Mouse (Mus musculus) adrenal gland, postnatal 36 days (tissue): ENCODE measurements around the gene 4930524J08Rik. TPM values are rescaled to one million over a fixed set of nuclear protein-coding genes. Genes with fewer than 3 reads are reported as not detected.

Experiments used
- DNase-seq, 2 experiments: peaks; one replicate each; pipeline ENCODE4 v3.0.0; 2021; ENCODE audit warnings: mixed read lengths in 1 of 2
- total RNA-seq, 2 experiments: library from RNA; stranded (reverse); gene quantifications; 2 replicates each; pipeline ENCODE4 v1.2.3; 2021

The 4930524J08Rik gene
- total RNA-seq, 2 experiments from 2014 or later, result 1.2 to 2.2 TPM

DNA sequence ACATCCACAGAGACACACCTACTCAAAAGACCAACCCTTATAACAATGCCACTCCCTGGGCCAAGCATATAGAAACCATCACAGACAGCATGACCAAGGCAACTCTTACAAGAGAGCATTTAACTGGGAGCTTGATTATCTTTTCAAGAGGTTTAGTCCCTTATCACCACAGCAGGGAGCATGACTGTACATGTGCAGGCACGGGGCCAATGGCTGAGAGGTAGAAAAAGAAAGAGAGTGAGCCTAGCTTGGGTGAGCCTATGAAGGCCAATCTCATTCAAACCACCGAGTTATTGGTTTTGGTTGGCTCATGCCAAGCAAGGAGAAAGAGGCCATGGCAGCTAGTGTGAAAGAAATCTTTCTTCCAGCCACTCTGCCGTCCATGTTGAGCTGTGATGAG lies 26.6 kb downstream of the 4930524J08Rik start:
- peak; percentile 24 to 37 for DNase-seq

DNA sequence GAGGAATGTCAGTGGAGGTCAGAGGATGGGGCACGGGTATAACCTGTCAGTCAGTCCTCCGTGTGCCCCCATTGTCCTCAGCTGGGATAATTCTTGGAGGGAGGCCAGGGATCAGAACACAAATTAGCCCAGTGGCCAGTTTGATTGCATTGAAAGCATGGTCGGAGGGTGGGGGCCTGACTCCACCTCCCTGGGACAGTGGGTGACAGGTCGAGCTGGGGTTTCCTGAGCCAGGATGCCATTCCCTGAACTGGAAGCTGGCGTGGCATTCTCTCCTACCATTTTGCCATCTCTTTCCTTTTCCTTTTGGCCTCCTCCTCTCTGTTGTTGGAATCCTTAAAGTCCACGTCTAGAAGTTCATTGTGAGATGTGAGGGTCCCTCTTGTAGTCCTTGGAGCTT lies 27.0 kb downstream of the 4930524J08Rik start:
- no peak for DNase-seq

DNA sequence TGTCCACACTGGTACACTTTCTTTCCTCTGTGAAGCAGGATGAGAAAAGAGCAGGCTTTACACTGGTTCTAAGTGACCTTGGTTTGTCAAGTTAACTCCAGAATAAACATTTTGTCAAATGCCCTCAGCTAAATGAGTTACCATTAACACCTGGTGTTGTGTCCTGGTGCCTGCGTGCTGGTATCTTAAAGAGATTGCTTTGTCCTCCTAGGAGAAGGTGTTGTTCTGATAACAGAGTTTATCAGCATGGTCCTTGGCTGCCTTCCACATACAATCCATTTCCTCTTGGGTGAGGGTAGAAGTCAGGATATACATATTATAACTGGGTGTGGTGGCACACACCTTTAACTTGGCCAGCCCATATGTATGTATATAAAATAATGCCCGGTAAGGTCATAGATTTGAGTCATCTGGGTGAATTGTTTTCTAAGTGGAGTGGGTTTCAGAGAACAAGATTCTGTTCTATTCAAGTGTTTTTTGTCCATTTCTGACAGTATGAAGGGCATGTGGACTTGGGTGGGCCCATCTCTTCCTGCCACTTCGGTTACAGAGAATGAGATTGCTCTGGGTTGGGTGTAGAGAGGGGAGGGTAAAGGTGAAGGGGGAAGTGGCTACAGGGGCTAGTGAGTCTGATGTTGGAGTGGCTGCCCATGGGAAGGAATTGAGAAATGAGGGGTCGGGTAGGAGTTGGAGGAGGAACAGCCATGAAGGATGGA lies 27.6 kb downstream of the 4930524J08Rik start:
- DNase-seq, result no peak

DNA sequence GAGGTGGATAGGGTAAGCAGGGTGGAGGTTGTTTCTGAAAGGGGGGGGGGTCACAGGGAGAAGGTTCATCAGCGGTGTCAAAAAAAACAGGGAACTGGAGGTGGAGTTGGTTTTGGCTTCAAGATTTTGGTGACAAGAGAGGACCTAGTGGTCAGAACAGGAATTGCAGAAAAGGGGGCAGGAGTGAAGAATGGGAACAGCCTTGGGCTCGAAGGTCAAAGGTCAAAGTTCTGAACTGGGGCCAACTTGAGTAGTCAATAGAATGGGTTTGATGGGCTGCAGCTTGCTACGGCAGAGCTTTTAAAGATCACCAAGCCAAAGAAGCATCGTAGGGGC lies 28.1 kb downstream of the 4930524J08Rik start:
- DNase-seq, result no peak

DNA sequence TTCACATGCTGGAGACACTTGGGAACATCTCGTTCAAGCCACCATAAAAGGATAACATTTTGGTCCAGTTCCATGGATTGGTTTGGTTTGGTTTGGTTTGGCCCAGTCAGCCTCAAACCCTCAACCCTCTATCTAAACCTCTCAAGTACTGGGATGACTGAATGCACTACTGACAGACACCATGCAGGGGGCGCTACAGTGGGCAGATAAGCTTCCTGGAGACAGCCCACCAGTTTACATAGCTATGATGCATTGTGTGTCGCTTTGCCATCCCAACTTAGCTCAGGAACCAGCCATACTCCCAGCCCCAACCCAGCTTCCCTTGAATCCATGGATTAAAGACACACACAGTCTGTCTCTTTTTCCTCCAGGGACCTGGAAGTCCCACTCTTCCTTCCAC lies 29.6 kb downstream of the 4930524J08Rik start:
- DNase-seq, result no peak

DNA sequence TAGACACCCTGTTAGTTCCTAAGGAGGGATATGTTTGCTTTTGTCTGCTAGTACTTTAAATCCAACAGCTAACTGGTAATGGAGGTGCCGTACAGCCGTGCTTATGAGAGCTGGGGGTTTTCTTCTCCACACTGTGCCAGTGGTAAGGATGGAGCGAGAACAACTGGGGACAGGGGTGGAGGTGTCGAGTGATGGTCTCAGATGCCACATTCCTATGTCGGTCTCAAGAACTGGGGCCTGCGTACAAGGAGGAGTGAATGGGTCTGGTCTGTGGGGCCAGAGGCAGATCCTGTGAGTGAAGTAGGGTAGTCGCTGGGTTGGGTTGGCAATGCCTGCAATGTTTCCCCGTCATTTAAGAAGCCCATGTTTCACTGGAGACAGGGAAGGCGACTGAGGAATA lies 33.7 kb downstream of the 4930524J08Rik start:
- DNase-seq, result no peak

DNA sequence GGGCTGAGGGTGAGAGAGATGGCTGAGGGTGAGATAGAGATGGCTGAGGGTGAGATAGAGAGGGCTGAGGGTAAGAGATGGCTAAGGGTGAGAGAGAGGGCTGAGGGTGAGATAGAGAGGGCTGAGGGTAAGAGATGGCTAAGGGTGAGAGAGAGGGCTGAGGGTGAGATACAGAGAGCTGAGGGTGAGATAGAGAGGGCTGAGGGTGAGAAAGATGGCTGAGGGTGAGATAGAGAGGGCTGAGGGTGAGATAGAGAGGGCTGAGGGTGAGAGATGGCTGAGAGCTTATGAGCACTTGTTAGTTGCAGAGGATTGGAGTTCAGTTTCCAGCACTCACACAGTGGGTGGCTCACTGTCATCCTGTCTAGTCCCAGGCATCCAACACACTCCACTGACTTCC lies 41.2 kb downstream of the 4930524J08Rik start:
- no peak for DNase-seq

DNA sequence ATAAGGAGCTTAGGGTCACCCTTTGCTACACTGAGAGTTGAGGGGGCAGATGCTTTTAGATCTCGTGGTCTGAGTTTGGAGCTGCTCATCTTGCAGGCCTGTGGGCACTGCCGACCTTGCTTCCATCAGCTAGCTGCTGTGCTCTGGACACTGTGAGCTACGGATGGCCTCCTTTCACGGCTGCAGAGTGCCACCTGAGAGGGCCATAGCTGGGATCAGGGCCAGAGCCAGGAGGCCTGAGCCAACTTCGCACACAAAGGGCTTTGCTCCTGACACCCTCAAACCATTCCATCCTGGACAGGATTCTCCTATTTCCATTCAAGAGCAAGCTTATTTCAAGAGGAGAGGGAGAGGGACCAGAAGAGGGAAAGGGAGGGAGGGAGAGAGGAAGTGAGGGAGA lies 45.5 kb downstream of the 4930524J08Rik start:
- DNase-seq, result no peak

DNA sequence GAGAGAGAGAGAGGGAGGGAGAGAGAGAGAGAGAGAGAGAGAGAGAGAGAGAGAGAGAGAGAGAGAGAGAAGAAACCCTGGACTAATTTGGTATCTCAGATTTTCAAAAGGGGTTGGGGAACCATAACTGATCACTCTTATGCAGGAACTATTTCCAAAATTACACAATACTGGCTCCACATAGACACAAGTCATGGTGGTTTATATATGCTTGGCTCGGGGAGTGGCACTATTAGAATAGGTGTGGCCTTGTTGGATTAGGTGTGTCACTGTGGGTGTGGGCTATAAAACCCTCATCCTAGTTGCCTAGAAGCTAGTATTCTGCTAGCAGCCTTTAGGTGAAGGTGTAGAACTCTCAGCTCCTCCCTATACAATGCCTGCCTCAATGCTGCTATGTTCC lies 46.0 kb downstream of the 4930524J08Rik start:
- DNase-seq, result no peak

Other genes starting within 250 kb of the 4930524J08Rik start
- 10 to 100 TPM; 11.9 to 15.1 TPM for gene Rasgef1b, start 250.0 kb upstream of the 4930524J08Rik start, total RNA-seq
- under 1 TPM in 1 of 2 experiments, not detected in 1; 0.99 TPM for gene Vamp9, start 72.8 kb upstream of the 4930524J08Rik start, total RNA-seq
- gene Hnrnpd, start 123 bp upstream of the 4930524J08Rik start, total RNA-seq, result 100 to 1,000 TPM; 131 to 138 TPM
- 100 to 1,000 TPM; 109 to 118 TPM for gene Hnrnpdl, start 60.6 kb downstream of the 4930524J08Rik start, total RNA-seq
- 10 to 100 TPM; 33.2 to 36.6 TPM for gene Enoph1, start 60.9 kb downstream of the 4930524J08Rik start, total RNA-seq
- 10 to 100 TPM; 12.2 to 19.0 TPM for gene Tmem150c, start 180.7 kb downstream of the 4930524J08Rik start, total RNA-seq